Mouse (Mus musculus): ENCODE measurements around the gene Zfp759. TPM values are rescaled to one million over a fixed set of nuclear protein-coding genes. Genes with fewer than 3 reads are reported as not detected.
"Not testable (repeated sequence)": the region's sequence is repeated elsewhere in the genome, so short reads cannot be mapped to it uniquely, and the experiment has no call there.

The Zfp759 gene
- 3.9 and 4.8 TPM in 2 replicates for polyA plus RNA-seq (2014; fragmentation: Nextera tagmentation; extraction: Ambion mirVana)

- not testable (repeated sequence) for H3K27me3 ChIP-seq (replicated peaks; ENCODE audit: control insufficient read depth, insufficient read depth, low read length); H3K9ac ChIP-seq (ENCODE audit: low read length); H3K4me1 ChIP-seq (ENCODE audit: control insufficient read depth, insufficient read depth, low read length); H3K4me2 ChIP-seq (ENCODE audit: low read length); DNase-seq (ENCODE audit: low spot score); H3K36me3 ChIP-seq (ENCODE audit: control insufficient read depth, insufficient read depth, low read length); H3K9me3 ChIP-seq (replicated peaks; ENCODE audit: control insufficient read depth, low read length); H3K27ac ChIP-seq (ENCODE audit: low read depth, low read length); H3K4me3 ChIP-seq (ENCODE audit: low read depth, low read length); ATAC-seq
Measured at GRCm38 (mm10) chr13:67121360-67121759, at the start of gene Zfp759. Gene Zfp759 (plus strand): TSS chr13:67121660.

- WGBS: 93% methylated on average over 2 of the region's 2 CpGs
- H3K9me3 ChIP-seq (replicated peaks; ENCODE audit: control insufficient read depth, low read length): peaks cover 42% of the 10 kb centered on the region
- no peak for ATAC-seq
Measured at GRCm38 (mm10) chr13:67072786-67073185, 48.7 kb upstream of the Zfp759 start.

DNA sequence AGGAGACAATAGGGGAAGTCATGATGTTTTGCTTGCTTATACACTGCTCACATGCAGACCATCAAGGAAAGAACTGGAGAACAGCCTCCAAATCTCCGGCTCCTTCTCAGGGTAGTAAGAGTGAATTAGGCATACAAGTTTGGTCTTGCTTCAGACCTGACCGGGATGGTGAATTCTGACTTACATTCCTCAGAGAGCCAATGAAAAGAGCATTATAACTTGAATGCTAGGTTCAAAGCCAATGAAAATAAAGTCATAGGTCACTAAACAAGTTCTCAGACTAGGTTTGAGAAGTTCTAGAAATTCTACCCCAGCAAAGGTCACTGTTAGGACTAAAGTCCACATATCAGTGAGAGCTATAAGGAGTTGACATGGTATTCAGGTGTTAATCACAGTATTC is 44.2 kb upstream of the Zfp759 start:
- H3K27me3 ChIP-seq (replicated peaks; ENCODE audit: control insufficient read depth, insufficient read depth, low read length): no peaks in the 10 kb centered on the region
- 92% methylated on average over 2 of the region's 2 CpGs for WGBS

More at GRCm38 (mm10) chr13:67072786-67073185, 48.7 kb upstream of the Zfp759 start:
- Histone ChIP-seq H3K4me3 (ENCODE audit: low read depth, low read length) (no peak overlapping the region), H3K36me3 (ENCODE audit: control insufficient read depth, insufficient read depth, low read length) (peaks cover 48% of the 10 kb centered on the region), H3K27me3 (replicated peaks; ENCODE audit: control insufficient read depth, insufficient read depth, low read length) (no peaks in the 10 kb centered on the region), H3K9ac (ENCODE audit: low read length) (no peak overlapping the region), H3K27ac (ENCODE audit: low read depth, low read length) (no peak overlapping the region), H3K4me1 (ENCODE audit: control insufficient read depth, insufficient read depth, low read length) (no peaks in the 10 kb centered on the region), H3K4me2 (ENCODE audit: low read length) (no peak overlapping the region)
- no peak for DNase-seq (ENCODE audit: low spot score)

DNA sequence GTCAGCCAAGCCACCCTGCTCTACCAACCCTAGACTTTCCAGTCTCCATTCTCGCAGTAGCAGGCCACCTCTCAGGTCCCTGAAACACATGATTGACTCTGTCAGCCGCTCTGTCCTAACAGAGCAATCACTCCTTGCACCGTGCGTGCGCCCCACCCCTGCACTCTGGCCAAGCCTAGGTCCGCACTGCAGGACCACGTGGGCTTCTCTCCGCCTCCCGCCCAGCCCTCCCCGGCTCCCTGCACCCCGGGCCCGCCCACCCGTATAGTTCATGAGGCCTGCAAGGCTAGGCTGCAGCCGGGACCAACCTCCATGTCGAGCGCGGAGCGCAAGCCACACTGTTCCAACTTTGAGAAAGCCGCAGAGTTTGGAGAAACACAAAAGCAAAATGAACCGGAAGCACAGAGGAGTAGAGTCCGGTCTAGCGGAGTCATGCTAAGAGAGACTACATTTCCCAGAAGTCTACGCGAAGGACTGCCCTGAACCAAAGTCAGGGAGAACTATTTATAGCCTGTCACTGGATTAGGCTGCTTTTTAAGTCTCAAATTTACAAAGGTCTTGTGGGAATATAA is 40.2 kb upstream of the Zfp759 start:
- H3K27me3 ChIP-seq (replicated peaks; ENCODE audit: control insufficient read depth, insufficient read depth, low read length): no peaks in the 10 kb centered on the region
- H3K36me3 ChIP-seq (ENCODE audit: control insufficient read depth, insufficient read depth, low read length): peaks cover 4% of the 10 kb centered on the region; the same call in 1 of the 2 replicates
- DNase-seq (ENCODE audit: low spot score) (peak; percentile 92), ATAC-seq (peak; percentile 97)
- peak overlapping the region; percentile 66 for H3K27ac ChIP-seq (ENCODE audit: low read depth, low read length)
- H3K4me1 ChIP-seq (ENCODE audit: control insufficient read depth, insufficient read depth, low read length): 0 out of 2 replicates have a peak, but pooled peaks cover 4% of the 10 kb centered on the region
- H3K9ac ChIP-seq (ENCODE audit: low read length): peak overlapping the region; percentile 75
- H3K4me3 ChIP-seq (ENCODE audit: low read depth, low read length): peak overlapping the region; percentile 63
- peaks cover 8% of the 10 kb centered on the region; the same call in 1 of the 2 replicates for H3K9me3 ChIP-seq (replicated peaks; ENCODE audit: control insufficient read depth, low read length)
- H3K4me2 ChIP-seq (ENCODE audit: low read length): peak overlapping the region; percentile 69
- under 1% methylated on average over 24 of the region's 24 CpGs for WGBS

More for the DNA sequence above, 44.2 kb upstream of the Zfp759 start:
- H3K4me2 ChIP-seq (ENCODE audit: low read length): no peak overlapping the region
- peaks cover 24% of the 10 kb centered on the region for H3K9me3 ChIP-seq (replicated peaks; ENCODE audit: control insufficient read depth, low read length)
- H3K9ac ChIP-seq (ENCODE audit: low read length): no peak overlapping the region
- H3K4me3 ChIP-seq (ENCODE audit: low read depth, low read length): no peak overlapping the region
- ATAC-seq: no peak
- H3K4me1 ChIP-seq (ENCODE audit: control insufficient read depth, insufficient read depth, low read length): 0 out of 2 replicates have a peak, but pooled peaks cover 4% of the 10 kb centered on the region
- no peak for DNase-seq (ENCODE audit: low spot score)
- H3K36me3 ChIP-seq (ENCODE audit: control insufficient read depth, insufficient read depth, low read length): peaks cover 28% of the 10 kb centered on the region
- no peak overlapping the region for H3K27ac ChIP-seq (ENCODE audit: low read depth, low read length)

GRCm38 (mm10) chr13:67081946-67082345 is 39.5 kb upstream of the Zfp759 start:
- H3K9me3 ChIP-seq (replicated peaks; ENCODE audit: control insufficient read depth, low read length): 0 out of 2 replicates have a peak, but pooled peaks cover 3% of the 10 kb centered on the region
- 91% methylated on average over 1 of the region's 1 CpGs for WGBS
- H3K9ac ChIP-seq (ENCODE audit: low read length): no peak overlapping the region
- H3K36me3 ChIP-seq (ENCODE audit: control insufficient read depth, insufficient read depth, low read length): peaks cover 3% of the 10 kb centered on the region; the same call in 1 of the 2 replicates
- H3K4me3 ChIP-seq (ENCODE audit: low read depth, low read length): peak overlapping the region; percentile 63
- peak overlapping the region; percentile 69 for H3K4me2 ChIP-seq (ENCODE audit: low read length)
- H3K4me1 ChIP-seq (ENCODE audit: control insufficient read depth, insufficient read depth, low read length): 0 out of 2 replicates have a peak, but pooled peaks cover 4% of the 10 kb centered on the region
- H3K27ac ChIP-seq (ENCODE audit: low read depth, low read length): no peak overlapping the region
- ATAC-seq: no peak
- no peaks in the 10 kb centered on the region for H3K27me3 ChIP-seq (replicated peaks; ENCODE audit: control insufficient read depth, insufficient read depth, low read length)
- no peak for DNase-seq (ENCODE audit: low spot score)

DNA sequence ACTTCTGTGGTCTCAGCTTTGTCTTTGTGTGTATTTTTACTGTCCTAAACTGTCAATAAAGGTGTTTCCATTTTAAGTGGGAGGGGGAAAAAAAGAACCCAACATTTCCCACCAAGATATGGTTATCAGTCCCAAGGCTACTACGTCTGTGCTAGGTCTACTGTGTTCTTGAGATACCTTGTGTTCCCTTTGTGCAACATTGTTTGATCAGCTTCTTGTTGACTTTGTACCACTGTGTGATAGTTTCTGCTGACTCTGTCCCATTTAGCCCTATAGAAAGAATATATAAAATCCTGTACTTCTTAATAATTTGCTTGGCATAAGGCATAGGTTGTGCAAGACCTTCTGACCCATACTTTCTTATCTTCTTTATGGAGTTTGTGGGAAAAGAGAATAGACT is 31.3 kb upstream of the Zfp759 start:
- H3K4me3 ChIP-seq (ENCODE audit: low read depth, low read length): no peak overlapping the region
- no peaks in the 10 kb centered on the region for H3K9me3 ChIP-seq (replicated peaks; ENCODE audit: control insufficient read depth, low read length)
- WGBS: 100% methylated on average over 1 of the region's 1 CpGs
- H3K4me1 ChIP-seq (ENCODE audit: control insufficient read depth, insufficient read depth, low read length): no peaks in the 10 kb centered on the region
- no peak overlapping the region for H3K4me2 ChIP-seq (ENCODE audit: low read length)
- H3K27me3 ChIP-seq (replicated peaks; ENCODE audit: control insufficient read depth, insufficient read depth, low read length): no peaks in the 10 kb centered on the region
- H3K27ac ChIP-seq (ENCODE audit: low read depth, low read length): no peak overlapping the region
- H3K9ac ChIP-seq (ENCODE audit: low read length): no peak overlapping the region
- no peaks in the 10 kb centered on the region for H3K36me3 ChIP-seq (ENCODE audit: control insufficient read depth, insufficient read depth, low read length)
- no peak for DNase-seq (ENCODE audit: low spot score)
- ATAC-seq: no peak

GRCm38 (mm10) chr13:67097876-67098275 is 23.6 kb upstream of the Zfp759 start, which contains the start of gene Zfp708:
Gene Zfp708 (minus strand): TSS chr13:67097976.
- no peak within 1 kb of the TSS for H3K27ac ChIP-seq (ENCODE audit: low read depth, low read length)
- no peak for ATAC-seq
- 90% methylated on average over 10 of the region's 10 CpGs for WGBS

GRCm38 (mm10) chr13:67107681-67108080 is 13.8 kb upstream of the Zfp759 start:
- Histone ChIP-seq H3K4me3 (ENCODE audit: low read depth, low read length) (peak overlapping the region; percentile 53), H3K9ac (ENCODE audit: low read length) (peak overlapping the region; percentile 62), H3K36me3 (ENCODE audit: control insufficient read depth, insufficient read depth, low read length) (no peaks in the 10 kb centered on the region), H3K4me2 (ENCODE audit: low read length) (peak overlapping the region; percentile 56), H3K4me1 (ENCODE audit: control insufficient read depth, insufficient read depth, low read length) (no peaks in the 10 kb centered on the region; the same call in 1 of the 2 replicates), H3K9me3 (replicated peaks; ENCODE audit: control insufficient read depth, low read length) (no peaks in the 10 kb centered on the region), H3K27ac (ENCODE audit: low read depth, low read length) (no peak overlapping the region), H3K27me3 (replicated peaks; ENCODE audit: control insufficient read depth, insufficient read depth, low read length) (no peaks in the 10 kb centered on the region)
- WGBS: 71% methylated on average over 9 of the region's 9 CpGs
- ATAC-seq (no peak), DNase-seq (ENCODE audit: low spot score) (no peak)

More at GRCm38 (mm10) chr13:67097876-67098275, 23.6 kb upstream of the Zfp759 start, which contains the start of gene Zfp708:
- Histone ChIP-seq H3K4me1 (ENCODE audit: control insufficient read depth, insufficient read depth, low read length) (no peaks in the 10 kb centered on the region), H3K4me2 (ENCODE audit: low read length) (no peak within 1 kb of the TSS), H3K9ac (ENCODE audit: low read length) (no peak within 1 kb of the TSS), H3K4me3 (ENCODE audit: low read depth, low read length) (no peak within 1 kb of the TSS), H3K27me3 (replicated peaks; ENCODE audit: control insufficient read depth, insufficient read depth, low read length) (no peaks in the 10 kb centered on the region), H3K9me3 (replicated peaks; ENCODE audit: control insufficient read depth, low read length) (no peaks in the 10 kb centered on the region), H3K36me3 (ENCODE audit: control insufficient read depth, insufficient read depth, low read length) (no peaks in the 10 kb centered on the region)
- no peak for DNase-seq (ENCODE audit: low spot score)

DNA sequence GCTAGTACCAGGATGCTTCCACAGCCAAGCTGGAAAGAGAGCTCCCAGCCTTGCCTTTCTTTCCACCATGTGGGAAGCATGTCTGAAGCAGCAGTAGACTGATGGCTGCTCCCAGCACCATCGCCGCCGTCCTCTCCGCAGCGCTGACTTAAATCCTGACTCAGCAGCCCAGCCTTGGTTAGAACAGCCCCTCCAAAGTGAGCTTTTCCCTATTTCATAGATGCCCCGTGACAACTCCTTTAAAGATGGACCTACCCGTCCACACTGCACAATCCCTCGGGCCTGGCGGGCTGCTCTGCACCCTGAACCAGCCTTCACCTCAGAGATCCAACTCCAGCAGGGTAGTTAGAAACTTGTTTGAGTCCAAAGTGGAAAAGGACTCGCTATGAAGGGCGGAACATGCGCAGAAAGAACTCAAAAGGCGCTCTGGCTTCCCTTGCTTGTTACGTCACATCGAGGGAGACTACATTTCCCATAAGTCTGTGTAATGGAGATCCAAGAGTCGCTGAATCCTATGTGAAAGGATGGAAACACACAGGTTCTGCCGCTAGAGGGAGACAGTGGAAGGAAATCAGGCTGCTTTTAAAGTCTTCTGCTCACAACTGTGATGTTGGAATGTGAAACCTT is 13.2 kb upstream of the Zfp759 start, which contains the start of gene Gm28557:
Gm28557 (minus strand) TSS at position 411 of the 627 bp plus-strand sequence.
- under 1% methylated on average over 17 of the region's 17 CpGs for WGBS
- no peak within 1 kb of the TSS for H3K27ac ChIP-seq (ENCODE audit: low read depth, low read length)

More for the DNA sequence above, 13.2 kb upstream of the Zfp759 start, which contains the start of gene Gm28557:
- no peaks in the 10 kb centered on the region for H3K36me3 ChIP-seq (ENCODE audit: control insufficient read depth, insufficient read depth, low read length)
- H3K4me2 ChIP-seq (ENCODE audit: low read length): peak within 1 kb of the TSS; percentile 56
- peak within 1 kb of the TSS; percentile 53 for H3K4me3 ChIP-seq (ENCODE audit: low read depth, low read length)
- H3K4me1 ChIP-seq (ENCODE audit: control insufficient read depth, insufficient read depth, low read length): no peaks in the 10 kb centered on the region; the same call in 1 of the 2 replicates
- H3K9me3 ChIP-seq (replicated peaks; ENCODE audit: control insufficient read depth, low read length): no peaks in the 10 kb centered on the region
- ATAC-seq: peak; percentile 99
- DNase-seq (ENCODE audit: low spot score): peak; percentile 99
- H3K9ac ChIP-seq (ENCODE audit: low read length): peak within 1 kb of the TSS; percentile 62
- H3K27me3 ChIP-seq (replicated peaks; ENCODE audit: control insufficient read depth, insufficient read depth, low read length): no peaks in the 10 kb centered on the region

Measured in forebrain, embryonic 14.5 days (tissue).